Mouse (Mus musculus): Measurements from ENCODE around the gene Exoc4.

GRCm38 (mm10) chr6:33721166-33721565 lies 472.3 kb downstream of the Exoc4 start:
- TF ChIP-seq CTCF (conservative IDR thresholded peaks at IDR 0.05; ENCODE audit: insufficient read depth, insufficient read length, low read depth, low read length): no peak
- TF ChIP-seq POLR2A (IDR thresholded peaks at IDR 0.05; ENCODE audit: low read depth, low read length): no peak

Data from kidney, adult 2 months (tissue).